Mouse (Mus musculus) urinary bladder, postnatal 36 days (tissue): ENCODE measurements at regions not wholly inside any gene's neighbourhood (a gene's known extent, or its start where the extent isn't known, plus 50 kb on each side); places are given as distances from the start of the nearest gene placed in this dataset.

Source experiments
- DNase-seq, 2 experiments: peaks; one replicate each; pipeline ENCODE4 v3.0.0; 2022; ENCODE audit warnings: low spot score in 2 of 2, mixed read lengths in 1 of 2

DNA sequence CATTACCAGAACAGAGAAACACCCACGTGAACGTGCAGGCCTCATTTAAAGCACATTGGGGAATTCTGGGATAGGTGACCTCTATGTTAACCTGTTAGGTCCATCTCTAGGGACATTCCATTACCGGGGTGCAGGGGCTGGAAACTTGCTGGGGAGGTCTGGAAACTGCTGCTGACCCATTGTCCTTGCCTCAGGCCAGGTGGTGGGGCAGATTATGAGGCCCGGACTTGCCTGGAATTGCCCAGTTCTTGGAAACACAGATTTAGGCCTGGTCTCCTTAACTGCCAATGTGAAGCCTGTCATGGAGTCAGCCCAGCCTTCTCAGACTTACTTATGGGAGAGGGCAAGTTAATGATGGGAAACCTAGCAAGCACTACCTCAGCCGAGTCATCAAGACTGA is 175.3 kb upstream of the Klf7 start:
- no peak for DNase-seq

- peak in 1 of 2 experiments; percentile 12 for DNase-seq
Observed at GRCm38 (mm10) chr1:64295512-64295945, 173.4 kb upstream of the Klf7 start.

GRCm38 (mm10) chr1:64295051-64295450 is 173.0 kb upstream of the Klf7 start:
- no peak for DNase-seq

- DNase-seq: peak in 1 of 2 experiments; percentile 24
Observed at GRCm38 (mm10) chr1:64288812-64289447, 166.8 kb upstream of the Klf7 start.

- no peak for DNase-seq
Observed at GRCm38 (mm10) chr1:64287068-64287467, 165.0 kb upstream of the Klf7 start.

DNA sequence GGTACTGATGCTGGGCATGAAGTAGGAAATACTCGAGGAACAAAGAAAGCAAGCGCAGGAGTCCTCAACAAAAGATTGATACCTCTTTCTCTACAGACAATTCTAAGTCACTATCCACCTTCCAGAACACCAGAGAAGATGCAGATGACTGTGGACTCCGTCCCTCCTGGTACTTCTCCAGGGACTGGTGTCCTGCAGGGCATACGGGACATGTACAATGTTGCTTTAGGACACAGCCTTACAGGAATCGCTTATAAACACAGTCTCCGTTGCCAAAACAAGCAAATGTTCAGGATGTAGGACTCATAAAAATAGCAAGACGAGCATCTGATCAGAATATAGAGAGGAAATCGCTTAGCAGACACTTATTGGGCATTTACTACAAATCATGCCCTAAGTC is 162.6 kb upstream of the Klf7 start:
- DNase-seq: no peak

- DNase-seq: no peak
Observed at GRCm38 (mm10) chr1:64275865-64276264, 153.8 kb upstream of the Klf7 start.

DNA sequence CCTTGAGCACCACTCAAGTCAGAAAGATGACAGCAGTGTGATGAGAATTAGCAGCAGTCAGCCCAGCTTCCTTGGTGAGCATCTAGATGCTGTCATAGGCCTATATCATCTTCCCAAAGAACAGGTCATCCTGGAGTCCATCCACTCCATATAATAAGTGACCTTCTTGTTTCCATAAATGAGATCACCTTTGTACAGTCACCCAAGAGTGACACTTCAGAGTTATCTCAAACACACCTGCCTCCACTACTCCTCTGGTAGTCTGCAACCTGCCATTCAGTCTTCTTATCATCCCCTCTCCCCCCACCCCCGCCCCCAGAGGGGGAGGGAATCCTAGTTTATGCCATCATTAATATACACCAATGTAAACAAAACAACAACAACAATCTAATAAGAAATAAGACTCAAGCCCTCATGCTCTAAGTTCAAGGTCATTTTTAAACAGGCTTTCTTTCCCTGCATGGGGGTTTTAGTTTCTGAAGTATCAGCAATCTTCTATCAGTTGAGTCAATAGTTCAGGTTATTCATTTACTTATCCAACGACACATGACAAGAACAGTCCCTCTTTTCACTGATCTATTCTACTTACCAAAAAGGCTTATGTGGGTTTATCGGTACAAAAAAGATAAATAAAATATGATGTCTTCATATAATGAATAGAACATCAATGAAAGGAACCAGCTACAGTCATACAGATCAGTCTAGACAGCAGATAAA is 153.2 kb upstream of the Klf7 start:
- no peak for DNase-seq

GRCm38 (mm10) chr1:64257237-64257636 is 135.2 kb upstream of the Klf7 start:
- no peak for DNase-seq

GRCm38 (mm10) chr1:64255554-64256295 is 133.6 kb upstream of the Klf7 start:
- DNase-seq: no peak

GRCm38 (mm10) chr1:64254673-64255072 is 132.6 kb upstream of the Klf7 start:
- no peak for DNase-seq

DNA sequence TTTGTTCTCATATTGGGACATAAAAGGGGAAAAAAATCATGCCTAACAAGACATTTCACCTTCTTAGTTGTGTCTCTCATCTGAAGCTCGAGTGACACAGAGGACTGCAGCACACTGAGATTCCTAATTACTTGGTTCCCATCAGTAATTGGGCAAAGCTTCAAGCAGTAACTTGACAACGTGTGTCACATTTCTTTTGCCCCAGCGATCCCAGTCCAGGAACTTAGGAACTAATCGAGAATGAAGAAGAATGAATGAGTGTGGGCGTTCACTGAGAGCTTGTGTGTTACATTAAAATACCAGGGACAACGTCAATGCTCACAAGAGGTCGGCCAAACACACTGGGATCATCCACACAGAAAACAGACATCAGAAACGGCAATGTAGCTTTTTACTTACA is 131.9 kb upstream of the Klf7 start:
- no peak for DNase-seq

DNA sequence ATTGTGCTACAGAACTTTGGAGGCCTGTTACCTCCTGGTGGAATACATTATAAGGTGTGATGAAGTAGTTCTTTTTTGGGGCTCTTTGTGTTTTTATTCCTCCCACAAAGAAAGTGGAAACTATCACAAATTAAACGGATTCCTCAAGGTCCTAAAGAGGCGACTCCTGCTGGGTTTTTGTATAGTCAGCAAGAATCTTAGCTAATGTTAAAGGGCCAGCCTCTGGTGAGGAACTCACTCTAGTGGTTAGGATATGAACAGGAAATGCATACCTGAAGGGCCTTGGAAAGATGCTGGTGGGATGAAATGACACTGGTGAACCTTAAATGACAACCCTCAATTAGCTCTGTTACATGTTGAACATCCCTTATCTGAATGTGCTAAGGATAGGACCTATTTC is 120.3 kb upstream of the Klf7 start:
- no peak for DNase-seq

DNA sequence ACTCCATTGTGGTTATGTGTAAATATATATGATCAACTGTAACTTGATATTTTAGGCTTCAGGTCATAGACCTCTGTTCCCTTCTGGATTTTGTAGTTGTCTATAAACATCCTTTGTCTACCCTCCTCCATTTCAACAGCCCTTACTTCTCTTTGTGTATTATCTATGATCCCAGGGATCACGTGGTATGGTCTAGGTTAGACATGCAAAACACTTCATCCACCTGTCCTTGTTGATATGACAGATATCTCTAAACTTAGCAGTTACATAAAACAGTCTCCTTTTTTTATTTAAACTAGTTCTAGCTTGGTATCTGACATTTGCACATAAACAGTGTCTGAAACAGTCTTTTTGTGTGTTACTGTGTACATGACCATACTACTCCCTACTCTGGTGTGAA is 107.6 kb upstream of the Klf7 start:
- DNase-seq: no peak

DNA sequence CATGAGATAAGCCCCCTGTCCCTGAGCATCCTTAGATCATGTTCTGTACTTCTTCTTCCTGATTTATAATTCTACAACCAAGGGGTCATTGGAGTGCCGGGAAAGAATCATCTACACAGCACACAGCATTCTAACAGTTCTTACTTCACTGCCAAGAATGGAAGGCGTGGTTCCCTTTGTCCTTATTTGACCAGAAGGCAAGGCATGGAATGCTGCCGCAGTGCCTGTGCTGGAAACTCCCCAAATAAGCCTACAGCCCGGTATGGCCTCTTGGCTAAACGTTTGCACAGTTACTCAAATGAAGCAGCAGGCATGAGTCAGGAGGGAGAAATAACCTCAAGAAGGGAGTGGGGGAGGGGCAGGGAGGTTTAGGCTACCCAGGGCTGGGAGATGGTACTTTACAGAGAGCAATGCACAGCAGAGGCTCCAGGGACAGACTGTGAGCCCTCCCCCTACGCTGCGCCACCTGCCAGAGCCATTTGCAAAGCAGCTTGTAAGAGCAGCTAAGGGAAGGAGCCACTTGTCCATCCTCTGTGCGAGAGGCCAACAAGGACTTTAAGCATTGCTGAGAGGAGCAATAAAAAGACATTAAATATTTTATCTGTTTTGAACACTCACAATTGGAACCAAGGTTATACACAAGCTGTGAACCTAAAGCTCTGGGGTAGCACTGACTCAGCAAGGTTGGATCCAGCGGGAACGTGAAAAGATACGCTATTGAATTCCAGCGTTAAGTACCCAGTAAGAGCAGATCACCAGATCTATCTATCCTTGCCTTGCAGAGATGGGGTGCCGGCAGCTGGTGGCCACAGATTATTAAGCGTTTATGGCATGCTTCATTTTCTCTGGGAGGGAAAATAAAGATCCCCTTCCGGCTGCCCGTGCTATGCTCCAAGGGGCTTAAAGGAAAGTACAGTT is 104.2 kb upstream of the Klf7 start:
- peak; percentile 35 to 42 for DNase-seq

DNA sequence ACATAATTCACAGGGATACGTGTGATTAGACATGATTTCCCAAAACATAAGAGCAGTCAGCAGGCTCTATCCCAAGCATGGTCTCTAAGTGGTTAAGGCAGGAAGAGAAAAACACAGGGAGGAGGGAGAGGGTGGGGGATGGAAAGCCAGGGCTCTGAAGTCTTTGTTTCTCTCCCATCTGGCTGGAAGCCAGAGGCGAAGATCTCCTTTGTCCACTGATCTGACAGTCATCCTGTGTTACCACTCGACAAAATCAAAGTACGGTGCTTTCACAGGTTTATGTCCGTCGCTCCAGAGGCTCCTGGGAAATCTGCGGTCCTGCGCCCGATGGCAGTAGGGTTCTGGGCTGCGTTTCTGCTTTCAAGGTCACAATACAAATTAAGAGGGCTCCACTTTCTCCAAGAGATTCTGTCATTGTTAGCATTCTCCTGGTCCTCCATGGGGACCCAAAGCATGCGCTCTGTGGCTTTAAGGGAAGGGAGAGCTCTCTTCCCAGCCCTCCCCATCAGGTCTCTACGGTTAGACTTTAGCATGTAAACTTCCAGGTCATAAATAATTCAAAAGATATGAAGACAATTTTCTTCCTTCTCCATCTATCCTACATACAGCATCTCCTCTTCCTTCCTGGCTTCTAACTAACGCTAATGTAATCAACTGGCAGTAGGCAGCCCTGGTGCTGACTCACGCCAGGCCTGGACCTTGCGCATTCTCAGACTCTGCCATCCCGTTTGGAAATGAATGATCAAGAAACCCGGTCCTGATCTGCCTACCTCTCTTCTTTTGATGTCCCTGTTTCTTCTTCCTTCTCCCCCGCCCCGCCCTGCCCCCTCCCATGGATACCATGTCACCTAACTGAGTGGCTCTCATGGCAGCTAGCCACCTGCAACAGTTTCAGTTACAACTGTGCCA is 102.0 kb upstream of the Klf7 start:
- no peak for DNase-seq

GRCm38 (mm10) chr1:64222475-64222874 is 100.4 kb upstream of the Klf7 start:
- DNase-seq: no peak

GRCm38 (mm10) chr1:64220486-64220885 is 98.4 kb upstream of the Klf7 start:
- DNase-seq: no peak

DNA sequence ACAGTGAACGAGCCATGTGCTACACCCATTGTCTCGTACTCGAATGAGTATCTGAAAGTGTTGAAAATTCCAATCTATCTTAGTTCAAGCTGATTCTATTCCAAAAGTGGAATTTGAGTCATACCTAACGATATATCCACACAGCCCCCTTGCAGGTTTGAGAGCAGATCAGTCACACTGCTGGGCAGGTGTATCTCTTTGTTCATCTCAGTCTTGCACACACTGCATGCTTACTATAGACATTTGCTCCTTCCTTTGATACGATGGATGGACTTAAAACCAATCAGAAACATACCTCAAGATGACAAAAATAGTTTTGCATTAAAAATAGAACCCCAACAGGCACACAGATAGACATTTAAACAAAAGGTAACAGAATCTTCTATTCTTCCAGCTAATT is 98.0 kb upstream of the Klf7 start:
- no peak for DNase-seq

DNA sequence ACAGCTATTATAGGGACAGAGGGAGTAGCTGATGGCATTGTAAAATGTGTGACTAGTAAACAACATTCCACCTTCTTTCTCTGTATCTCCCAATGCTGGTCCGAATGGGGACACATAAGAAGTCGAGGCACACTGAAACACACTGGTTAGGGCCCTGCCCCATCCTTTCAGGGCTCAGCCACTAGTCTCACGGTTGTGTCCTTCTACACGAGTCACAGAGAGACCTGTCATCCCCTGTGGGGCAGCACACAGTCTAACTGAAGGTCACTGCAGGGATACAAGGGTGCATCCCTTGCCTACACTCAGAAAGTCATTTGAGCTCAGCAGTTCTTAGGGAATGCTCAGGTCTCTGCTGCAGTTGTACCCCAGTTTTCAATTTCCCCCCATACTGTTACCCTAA is 93.6 kb upstream of the Klf7 start:
- no peak for DNase-seq

DNA sequence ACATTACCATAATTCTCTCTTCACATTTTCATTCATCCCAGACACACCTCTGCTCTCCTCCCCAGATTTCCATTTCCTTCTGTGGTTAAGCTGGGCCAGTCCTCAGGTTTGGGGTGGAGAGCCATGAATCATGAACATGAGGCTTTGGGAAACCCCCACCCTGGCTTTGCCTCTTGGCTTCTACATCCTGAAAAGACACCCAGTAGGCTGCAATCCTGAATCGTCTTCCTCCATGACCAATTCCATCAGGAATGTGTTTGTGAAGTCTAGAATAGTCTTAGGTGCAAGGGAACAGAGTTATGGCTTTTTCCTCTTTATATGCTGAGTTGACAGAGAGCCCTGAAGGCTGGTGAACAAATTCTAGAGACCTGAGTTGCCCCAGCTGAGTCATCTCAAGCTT is 87.0 kb upstream of the Klf7 start:
- DNase-seq: no peak
